Mouse (Mus musculus) ES-CJ7 (cell line): ENCODE measurements around the gene Cdk2ap2.

Source experiments
- DNase-seq: peaks from one replicate; pipeline ENCODE4 v3.0.0; 2011; ENCODE audit warnings: low read depth, low spot score

The Cdk2ap2 gene

DNA sequence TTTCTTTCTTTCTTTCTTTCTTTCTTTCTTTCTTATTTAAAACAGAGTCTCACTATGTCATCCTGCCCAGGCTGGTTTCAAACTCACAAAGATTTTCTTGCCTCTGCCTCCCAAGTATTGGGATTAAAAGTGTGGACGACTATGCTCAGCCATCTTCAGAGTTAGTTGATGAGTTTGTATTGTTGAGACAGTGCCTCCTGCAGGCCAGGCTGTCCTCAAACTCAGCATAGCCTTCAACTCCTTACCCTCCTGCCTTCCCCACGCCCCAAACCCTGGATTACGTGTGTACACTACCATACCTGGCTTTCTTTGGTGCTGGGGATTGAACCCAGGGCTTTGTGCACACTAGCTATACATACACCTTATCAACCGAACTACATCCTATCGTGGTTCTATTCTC lies 39.5 kb downstream of the Cdk2ap2 start:
- peak; percentile 71 for DNase-seq

DNA sequence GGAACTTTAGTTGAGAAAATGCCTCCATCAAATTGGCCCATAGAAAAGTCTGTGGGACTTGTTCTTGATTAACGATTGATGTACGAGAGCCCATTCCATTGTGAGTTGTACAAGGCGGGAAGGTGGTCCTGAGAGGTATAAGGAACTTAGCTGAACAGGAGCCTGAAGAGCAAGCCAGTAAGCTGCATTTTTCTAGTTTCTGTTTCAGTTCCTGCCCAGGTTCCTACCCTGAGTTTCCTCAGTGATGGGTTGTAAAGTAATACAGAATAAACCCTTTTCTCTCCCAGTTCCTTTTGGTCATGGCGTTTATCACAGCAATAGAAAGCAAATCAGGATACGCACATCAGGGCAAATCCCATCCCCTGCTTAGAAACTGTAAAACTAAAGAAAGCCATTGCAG lies 40.9 kb downstream of the Cdk2ap2 start:
- DNase-seq, result no peak

DNA sequence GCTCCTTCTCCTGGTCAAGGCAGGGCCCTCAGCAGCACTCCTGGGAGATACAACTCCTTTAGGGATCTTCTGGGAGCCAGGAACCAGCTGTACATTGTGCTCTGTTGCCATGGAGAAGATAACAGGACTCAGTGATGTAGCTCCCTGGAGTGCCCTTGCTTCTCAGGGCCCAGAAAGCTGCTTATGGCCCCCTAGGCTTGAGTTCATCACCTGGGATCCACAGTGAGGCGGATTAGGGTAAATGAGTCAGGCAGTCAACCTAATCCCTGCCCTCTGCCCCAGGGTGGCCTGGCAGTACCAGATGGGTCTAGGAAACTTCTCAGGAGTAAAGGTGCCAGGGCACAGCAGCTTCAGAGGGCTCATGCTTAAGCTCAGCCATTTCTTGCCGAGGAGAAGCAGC lies 42.5 kb downstream of the Cdk2ap2 start, which contains the start of gene Gpr152:
Gene Gpr152 (plus strand): TSS at position 342 of the 400 bp plus-strand sequence.
- DNase-seq, result no peak

DNA sequence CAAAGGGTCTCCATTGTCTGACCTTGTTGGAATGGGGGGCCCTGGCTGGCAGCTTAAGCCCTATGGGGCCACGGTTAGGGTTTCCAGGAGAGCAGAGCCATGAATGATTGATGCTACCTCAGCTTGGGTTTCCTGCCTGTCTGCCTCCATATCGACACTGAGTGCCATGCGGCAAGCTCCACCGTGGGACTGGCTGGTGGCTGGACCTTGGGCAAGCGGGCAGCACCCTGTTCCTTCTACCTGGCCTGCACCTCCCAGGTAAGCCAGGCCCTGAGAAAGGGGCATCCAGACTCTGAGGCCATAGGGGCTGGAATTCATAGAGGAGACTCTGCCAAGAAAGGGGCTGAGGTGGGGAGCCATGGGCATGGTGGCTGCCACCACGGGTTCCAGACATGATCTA lies 43.2 kb downstream of the Cdk2ap2 start:
- no peak for DNase-seq

DNA sequence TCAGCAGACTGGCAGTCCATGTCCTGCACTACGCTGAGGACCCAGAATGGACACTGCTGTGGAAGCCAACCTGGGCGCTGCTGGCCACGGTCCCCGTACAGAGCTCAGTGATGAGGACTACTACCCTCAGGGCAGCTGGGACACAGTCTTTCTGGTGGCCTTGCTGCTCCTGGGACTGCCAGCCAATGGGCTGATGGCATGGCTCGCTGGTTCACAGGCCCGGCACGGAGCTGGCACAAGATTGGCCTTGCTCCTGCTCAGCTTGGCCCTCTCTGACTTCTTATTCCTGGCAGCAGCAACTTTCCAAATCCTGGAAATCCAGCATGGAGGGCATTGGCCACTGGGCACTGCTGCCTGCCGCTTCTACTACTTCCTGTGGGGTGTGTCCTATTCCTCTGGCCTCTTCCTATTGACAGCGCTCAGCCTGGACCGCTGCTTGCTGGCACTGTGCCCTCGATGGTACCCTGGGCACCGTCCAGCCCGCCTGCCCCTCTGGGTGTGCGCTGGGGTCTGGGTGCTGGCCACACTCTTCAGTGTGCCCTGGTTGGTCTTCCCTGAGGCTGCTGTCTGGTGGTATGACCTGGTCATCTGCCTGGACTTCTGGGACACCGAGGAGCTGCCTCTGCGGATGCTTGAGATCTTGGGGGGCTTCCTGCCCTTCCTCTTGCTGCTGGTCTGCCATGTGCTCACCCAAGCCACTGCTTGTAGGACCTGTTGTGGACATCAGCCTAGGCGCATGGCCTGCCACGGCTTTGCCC lies 45.6 kb downstream of the Cdk2ap2 start:
- DNase-seq, result no peak

DNA sequence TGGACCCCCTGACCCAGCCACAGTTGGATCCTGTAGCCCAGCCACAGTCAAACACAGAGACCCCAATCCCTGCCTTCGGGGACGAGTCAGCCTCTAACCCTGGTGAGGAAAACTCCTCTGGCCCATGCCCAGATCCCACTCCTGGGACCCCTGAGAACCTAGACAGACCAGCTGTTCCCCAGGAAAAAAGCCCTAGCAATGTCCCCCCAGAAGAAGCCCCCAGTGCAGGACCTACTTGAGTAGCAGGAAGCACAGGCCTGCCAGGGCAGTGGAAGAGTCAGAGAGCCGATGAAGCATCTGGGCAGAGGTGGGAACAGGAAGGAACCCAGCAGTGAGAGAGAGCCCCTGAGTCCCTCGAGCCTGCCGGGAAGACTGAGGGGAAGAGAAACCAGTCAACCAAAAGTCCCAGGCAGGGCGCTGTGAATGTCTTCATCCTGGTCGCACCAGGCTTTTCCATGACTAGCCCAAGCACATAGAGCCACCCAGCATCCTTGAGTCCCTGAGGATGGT lies 46.8 kb downstream of the Cdk2ap2 start, which contains the start of gene Cabp4:
Gene Cabp4 (minus strand): TSS at position 275 of the 510 bp plus-strand sequence.
- DNase-seq, result no peak

DNA sequence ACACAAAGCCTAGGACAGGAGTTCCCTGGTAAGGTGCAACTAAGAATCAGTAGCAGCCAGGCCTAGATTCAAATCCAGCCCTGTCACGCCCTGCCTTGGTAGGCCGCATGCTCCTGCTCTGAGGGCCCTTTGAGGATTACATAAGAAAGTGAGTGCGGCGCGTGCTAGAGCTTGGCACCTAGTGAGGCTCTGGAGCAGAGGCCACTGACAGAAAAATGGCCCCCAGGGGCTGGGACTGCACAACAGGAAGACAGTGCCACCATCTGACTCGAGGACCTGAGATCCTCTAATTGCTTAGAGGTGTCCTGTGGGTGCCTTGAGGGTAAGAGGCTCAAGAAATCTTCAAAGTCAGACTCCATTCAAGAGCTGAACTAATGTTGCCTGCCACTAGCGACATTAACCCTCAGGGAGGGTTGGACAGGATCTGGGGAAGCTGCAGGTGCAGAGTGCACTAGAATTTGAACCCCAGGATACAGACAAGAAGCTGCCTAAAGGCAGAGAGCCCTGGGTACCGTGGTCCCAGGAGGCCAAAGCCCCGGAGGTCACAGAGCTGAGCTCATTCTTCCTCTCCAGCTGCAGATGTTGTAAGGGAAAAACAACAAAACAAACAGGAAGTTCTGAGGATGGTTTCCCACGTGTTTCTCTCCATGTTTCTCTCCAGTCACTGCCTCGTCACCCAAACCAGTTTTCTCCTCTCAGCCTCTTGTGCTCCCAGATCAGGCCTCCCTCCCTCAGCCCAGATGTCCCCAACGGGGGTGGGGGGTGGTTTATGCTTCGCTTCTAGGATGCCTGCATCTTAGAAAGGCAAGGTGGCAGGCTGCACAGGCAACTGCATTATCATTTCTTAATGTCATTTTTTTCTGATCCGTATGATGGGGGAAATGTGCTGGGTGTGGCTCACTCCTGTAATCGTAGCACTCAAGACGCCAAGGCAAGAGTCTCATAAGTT lies 47.8 kb downstream of the Cdk2ap2 start:
- no peak for DNase-seq

DNA sequence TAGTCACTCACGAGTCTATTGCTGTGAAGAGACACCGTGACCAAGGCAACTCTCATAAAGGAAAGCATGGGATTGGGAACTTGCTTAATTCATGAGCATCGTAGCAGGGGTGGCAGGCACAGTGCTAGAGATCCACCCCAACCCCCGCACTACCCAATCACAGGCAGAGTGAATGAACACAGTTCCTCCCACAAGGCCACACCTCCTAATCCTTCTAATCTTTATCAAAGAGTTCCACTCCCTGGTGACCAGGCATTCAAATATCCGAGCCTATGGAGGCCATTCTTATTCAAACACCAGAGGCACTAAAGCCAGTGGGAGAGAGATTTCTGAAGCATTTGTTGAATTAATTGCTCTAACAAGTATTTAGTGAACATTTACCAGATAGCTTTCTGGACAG lies 49.0 kb downstream of the Cdk2ap2 start:
- peak; percentile 38 for DNase-seq

DNA sequence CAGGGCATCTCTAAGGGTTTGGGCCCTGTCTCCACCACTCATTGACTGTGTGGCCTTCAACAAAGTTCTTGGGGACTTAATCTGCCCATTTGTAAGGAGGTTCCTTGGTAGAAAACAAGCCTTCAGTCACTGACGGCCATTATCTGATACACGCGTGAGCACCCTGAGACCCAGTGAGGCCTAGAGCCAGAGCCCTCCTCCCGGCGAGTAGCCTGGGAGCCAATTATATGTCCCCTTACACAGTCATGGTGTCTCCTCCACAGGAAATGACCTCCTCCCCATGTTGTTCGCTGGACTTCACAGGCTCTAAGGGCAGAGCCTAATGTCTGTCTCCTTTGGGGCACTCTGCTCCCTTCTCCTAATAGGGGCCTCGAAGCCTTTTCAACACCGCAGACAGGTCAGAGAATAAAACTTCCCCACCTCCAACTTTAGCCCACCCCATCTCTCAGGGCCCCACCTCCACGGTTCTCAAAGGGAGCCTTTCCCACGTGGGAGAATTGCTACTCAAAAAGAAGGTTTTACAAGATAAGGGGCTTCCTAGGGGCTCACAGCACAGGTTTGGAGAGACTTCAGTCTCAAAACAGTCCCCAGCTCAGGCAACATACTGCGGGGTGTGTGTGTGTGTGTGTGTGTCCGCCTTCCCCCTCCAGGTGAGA lies 49.5 kb downstream of the Cdk2ap2 start:
- DNase-seq, result no peak

DNA sequence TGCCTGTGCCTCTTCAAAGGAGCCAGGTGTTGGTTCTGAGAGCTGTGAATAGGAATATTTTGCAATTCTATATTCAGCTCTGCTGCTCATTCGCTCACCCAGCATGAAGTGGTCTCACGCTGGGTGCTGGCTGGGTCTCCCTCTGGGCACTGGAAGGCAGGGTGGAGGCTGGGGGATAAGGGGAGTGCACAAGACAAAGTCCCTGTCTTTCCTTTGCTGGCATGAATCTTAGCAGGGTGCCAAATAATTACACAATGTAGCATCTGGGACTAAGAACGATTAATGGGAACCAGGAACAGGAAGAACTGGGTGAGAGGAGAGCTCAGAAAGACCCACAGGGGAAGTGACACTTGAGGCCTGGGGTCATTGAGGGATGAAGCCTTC lies 50.0 kb downstream of the Cdk2ap2 start:
- DNase-seq, result no peak

DNA sequence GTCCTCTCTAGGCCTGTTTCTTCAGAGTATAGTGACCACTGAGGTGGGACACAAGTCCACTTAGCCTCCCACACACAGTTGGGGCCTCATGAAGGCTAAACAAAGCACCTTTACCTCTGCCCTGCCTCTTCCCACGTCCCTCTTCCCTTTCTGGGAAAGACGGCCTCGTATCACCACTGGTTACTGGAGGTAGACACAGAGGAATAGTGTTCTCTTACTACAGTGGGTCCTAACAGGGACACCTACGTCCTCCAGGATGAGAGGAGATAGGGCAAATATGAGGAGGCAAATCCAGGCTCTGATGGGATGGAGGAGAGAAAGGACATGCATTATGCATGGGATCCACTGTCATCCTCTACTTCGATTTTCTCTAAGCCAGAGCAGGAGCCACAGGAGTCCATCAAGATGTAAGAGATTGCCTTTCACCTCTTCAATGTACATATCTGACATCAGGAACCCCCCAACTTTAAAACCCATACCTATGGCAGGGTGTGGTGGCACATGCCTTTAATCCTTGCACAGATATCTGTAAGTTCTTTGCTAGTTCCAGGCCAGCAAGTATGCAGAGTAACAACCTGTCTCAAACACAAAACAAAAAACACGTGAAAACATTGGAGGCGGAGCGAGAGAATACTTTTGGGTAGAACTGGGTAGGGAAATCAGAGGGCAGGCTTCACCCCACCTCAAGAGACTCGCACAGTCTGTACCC lies 51.0 kb downstream of the Cdk2ap2 start:
- DNase-seq, result no peak

DNA sequence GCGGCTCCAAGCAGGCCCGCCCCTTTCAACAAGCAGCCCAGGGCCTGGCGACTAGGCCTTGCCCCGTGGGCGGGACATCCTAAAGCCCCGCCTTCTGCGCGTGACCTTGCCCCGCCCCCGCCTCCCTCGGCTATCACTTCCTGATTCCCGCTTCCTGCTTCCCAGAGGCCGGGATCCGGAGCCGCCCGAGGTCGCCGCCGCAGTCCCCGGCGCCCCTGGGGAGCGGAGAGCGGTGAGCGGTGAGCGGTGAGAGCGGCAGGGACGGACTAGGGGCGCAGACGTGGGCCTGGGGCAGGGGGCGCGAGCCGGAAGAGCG lies 51.5 kb downstream of the Cdk2ap2 start, which contains the start of gene Coro1b:
Gene Coro1b (plus strand): TSS at position 129 of the 316 bp plus-strand sequence.
- DNase-seq, result peak; percentile 92
